Mouse (Mus musculus): ENCODE results near the gene Orai1.
"Not testable (repeated sequence)": the region's sequence is repeated elsewhere in the genome, so short reads cannot be mapped to it uniquely, and the experiment has no call there.

Gene Orai1

DNA sequence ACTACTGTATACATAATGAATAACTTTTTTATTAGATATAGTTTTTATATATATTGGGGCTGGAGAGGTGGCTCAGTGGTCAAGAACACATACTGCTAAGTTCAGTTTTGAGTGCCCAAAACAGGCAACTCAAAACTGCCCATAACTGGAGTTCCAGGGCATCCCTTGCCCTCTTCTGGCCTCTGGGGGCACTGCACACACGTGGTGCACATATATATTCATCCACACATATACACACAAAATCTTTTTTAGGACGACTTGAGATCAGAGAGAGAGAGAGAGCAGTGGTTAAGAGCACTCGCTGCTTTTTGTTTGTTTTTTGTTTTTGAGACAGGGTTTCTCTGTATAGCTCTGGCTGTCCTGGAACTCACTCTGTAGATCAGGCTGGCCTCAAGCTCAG lies 16.4 kb downstream of the Orai1 start:
- no peak for DNase-seq (ENCODE audit: low read depth, low spot score)

DNA sequence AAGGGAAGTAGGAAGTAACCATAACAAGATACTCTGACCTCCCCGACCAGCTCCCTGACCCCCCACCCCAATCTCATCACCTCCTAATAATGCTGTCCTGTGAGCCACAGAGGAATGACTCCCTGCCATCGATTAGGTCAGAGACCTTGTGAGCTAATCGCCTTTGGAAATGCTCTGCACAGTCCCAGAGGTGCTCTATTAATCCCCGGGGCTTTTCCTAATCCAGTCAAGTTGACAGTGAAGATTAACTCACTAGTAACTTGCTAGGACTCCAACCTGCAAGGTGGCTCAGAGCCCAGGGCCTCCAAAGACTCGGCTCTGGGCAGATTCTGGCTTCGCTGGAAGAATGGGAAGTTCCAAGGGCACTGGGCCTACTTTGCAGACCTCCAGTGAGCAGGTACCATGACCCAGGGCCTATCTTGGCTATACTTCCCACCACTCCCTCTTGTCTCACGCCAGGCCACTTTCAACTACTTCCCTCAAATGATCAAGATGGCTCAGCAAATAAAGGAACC lies 18.8 kb downstream of the Orai1 start:
- no peak for DNase-seq (ENCODE audit: low read depth, low spot score)

DNA sequence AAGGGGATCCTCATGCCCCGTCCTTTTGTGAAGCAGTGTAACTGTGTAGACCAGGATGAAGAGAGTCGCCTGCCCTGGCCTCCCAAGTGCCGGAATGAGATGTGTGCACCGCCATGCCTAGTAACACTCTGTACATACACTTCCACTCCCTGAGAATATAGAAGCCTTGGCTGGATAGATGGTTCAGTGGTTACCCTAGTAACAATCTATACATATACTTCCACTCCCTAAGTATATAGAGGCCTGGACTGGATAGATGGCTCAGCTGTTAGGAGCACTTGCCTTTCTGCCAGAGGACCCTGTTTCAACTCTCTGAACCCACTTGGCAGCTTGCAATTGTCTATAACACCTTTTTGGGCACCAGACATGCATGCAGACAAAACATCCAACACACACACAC lies 20.2 kb downstream of the Orai1 start:
- no peak for DNase-seq (ENCODE audit: low read depth, low spot score)

DNA sequence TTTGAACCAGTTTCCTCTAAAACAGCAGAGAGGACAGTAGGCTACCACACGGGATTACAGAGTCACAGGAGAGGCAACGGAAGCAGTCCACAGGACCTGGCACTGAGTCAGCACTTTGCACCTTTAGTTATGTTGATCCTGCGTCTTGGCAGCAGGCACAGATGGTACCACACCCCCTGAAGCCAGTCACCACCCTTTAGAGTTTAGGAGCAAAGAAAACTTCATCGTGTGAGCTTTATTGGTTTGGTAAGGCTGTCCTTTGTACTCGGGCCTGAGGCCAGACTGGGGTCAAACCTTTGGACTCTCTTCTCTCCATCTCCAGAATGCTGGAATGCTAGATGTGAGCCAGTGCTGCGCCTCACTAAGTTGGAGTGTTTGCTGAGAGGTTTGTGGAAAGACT lies 20.7 kb downstream of the Orai1 start:
- DNase-seq (ENCODE audit: low read depth, low spot score) = no peak

DNA sequence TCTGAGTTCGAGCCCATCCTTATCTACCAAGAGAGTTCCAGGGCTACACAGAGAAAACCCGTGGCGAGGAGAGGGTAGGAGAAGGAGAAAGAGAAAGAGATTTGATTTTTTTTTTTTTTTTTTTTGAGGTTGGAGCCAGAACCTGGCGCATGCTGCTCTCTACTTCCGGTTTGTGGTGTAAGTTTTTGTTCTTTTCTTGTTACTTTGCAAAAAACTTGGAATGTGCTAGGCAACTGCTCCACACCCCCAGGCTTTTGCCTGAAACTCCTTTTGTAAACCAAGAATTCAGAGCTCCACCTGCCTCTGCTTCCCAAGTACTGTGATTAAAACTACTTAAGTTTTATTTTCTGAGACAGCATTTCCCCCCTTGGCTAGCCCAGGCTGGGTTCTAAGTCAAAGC lies 23.2 kb downstream of the Orai1 start:
- DNase-seq (ENCODE audit: low read depth, low spot score) = no peak

DNA sequence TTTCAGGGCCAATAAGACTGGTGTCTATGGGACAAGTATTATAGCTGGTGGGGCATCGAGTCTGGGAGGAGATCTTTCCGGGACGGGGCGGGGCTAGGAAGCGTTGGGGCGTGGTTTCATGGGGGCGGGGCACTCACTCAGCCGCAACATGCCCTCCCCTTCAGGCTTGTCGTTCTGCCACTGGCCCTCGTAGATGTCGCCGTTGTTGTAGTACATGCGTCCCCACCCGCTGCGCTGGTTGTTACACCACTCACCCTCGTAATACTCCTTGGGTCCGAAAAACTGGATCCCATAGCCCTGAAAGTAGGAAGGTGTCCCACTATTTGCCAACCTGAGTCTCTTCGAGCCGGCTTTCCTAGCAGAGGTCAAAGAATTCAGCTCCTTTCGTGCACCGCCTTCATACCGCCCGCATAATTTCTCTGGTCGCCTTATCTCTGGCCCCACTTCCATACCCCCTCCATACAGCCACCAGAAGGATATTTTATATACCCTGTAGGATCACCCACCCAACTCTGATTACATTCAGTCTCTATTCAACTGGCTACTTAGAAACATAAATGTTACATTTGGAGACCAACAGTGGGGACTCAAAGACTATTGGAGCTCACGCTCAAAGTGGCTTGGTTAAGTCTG lies 24.4 kb downstream of the Orai1 start:
- peak; percentile 27 for DNase-seq (ENCODE audit: low read depth, low spot score)

DNA sequence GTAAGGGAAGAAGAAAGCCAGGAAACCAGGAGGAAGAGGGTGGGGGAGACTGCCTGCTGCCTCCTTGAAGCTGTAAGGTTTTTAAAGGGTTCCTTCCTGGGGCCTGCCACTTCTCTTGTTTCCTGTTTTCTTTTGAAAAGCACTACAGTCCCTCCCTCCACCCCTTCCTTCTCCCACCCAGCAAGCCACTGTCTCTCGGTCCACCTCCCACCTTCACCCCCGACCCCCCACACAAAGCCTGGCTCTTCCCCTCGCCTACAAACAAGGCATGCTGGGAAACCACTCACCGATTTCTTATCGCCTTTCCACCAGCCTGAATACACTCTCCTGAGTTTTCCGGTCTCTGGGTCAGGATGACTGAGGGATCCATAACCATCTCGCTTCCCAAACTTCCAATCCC lies 25.9 kb downstream of the Orai1 start:
- no peak for DNase-seq (ENCODE audit: low read depth, low spot score)

DNA sequence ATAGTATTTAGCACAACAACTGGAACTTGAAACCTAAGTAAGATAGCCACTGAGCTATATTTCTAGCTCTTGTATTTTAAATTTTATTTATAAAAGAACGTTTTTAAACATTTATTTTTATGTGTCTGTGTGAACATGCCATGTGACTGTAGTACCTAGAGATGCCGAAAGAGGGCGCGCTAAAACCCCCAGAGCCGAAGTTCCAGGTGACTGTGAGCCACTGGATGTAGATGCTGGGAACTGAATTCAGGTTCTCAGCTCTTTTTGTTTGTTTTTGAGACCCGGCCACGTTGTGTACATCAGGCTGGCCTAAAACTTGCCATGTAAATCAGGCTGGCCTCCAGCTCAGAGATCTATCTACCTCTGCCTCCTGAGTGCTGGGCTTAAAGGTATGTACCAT lies 29.0 kb downstream of the Orai1 start:
- DNase-seq (ENCODE audit: low read depth, low spot score) = no peak

DNA sequence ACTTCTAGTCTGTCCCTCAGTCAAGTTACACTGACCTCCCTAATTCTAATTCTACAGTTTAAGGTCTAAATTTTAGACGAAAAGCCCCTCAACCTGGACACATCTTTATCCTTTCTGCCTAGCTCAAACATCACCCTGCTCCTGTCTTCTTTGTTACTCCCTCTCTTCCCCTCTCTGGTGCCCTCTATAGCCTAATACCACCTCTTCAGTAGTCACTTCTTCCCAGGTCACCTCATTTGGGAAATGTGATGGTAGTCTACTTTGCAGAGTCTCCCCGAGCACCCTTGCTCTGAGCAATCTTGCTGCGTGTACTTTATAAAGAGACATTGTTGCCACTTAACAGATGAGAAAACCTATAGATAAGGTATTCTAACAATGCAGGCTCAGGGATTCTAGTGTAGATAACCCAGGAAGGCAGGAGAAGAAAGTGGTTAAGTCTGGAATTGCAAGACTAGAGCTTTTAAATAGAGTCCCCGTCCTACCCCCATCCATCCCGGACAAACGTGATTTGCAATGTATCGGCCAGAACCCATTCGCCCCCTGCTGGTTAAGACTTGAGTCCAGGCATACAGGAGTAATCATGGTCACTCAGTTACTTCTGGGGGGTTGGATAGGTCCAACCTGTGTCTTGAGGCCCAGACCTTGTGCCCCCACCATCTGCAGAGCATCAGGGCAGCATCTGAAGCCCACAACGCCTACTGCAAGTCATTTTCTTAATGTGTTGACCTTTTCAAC lies 30.9 kb downstream of the Orai1 start:
- DNase-seq (ENCODE audit: low read depth, low spot score) = peak; percentile 69

DNA sequence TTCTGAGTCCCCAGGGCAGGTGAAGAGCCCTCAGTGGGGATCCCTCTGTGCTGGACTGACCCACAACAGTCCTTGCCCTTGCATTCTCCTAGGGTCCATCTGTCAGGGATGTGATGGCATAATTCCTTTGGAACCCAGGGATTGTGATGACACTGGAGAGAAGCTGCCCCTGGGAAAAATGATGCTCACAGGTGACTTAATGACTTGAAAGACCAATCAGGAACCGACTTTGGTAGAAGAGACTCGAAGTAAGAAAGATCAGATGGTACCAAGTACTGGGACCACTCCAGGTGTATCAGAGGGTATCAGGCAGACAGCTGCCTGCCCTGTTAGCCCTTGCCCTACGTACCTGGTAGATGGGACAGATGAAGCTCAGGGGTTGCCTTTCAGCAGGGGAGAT lies 32.0 kb downstream of the Orai1 start, which contains the start of gene Morn3:
Gene Morn3, minus strand, starts transcription at position 101 of the 400 bp plus-strand sequence.
- no peak for DNase-seq (ENCODE audit: low read depth, low spot score)

DNA sequence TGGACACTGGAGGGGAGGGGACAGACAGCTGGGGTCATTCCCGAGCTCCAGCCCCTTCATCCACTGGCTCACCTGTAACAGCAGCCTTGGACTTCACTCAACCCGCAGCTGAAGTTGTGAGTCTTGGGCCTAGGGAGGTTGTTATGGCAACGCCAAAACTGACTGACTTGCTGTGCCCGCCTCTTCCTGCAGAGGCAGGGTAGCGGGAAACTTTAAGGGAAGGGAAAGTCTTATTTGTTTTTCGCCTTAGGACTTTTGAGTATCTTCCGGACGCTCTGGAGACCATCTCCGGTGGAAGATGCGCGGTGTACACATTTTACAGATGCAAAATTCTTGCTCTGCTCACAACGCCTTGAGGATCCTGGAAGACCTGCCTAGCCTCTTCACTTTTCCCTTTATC lies 34.4 kb downstream of the Orai1 start:
- peak; percentile 75 for DNase-seq (ENCODE audit: low read depth, low spot score)

DNA sequence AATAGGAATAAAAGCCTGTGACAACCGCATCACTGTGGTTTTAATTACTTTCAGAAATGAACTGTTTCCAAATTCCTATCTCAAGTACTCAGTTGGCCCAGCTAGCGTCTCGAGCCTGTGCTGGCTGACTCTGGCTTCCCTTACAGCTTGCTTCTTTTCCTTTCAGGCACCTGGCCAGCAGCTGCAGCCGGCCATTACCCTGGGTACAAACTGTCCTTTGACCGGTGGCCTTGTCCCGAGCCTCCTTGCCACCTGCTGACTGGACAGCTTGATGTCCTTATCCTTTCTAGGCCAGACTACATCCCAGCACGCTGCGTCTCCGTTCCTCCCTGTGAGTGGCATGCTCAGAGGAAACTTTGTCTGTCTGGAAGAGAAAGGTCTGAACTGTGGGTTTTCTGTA lies 36.0 kb downstream of the Orai1 start:
- no peak for DNase-seq (ENCODE audit: low read depth, low spot score)

DNA sequence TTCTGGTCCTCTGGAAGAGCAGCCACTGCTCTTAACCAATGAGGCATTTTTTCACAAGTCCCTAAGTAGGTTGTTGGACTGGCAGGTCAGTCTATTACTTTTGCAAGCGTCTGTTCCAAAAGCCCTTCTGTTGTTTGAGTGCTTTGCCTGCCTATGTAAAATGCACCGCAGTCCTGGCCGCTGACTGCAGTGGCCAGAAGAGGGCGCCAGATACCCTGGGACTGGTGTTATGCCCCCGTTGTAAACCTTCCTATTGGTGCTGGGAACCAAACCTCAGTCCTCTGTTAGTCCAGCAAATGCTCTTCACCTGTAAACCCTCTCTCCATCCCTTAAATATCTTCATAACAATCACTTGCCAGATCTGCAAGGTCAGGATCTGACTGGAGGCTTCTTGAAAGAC lies 36.9 kb downstream of the Orai1 start:
- no peak for DNase-seq (ENCODE audit: low read depth, low spot score)

DNA sequence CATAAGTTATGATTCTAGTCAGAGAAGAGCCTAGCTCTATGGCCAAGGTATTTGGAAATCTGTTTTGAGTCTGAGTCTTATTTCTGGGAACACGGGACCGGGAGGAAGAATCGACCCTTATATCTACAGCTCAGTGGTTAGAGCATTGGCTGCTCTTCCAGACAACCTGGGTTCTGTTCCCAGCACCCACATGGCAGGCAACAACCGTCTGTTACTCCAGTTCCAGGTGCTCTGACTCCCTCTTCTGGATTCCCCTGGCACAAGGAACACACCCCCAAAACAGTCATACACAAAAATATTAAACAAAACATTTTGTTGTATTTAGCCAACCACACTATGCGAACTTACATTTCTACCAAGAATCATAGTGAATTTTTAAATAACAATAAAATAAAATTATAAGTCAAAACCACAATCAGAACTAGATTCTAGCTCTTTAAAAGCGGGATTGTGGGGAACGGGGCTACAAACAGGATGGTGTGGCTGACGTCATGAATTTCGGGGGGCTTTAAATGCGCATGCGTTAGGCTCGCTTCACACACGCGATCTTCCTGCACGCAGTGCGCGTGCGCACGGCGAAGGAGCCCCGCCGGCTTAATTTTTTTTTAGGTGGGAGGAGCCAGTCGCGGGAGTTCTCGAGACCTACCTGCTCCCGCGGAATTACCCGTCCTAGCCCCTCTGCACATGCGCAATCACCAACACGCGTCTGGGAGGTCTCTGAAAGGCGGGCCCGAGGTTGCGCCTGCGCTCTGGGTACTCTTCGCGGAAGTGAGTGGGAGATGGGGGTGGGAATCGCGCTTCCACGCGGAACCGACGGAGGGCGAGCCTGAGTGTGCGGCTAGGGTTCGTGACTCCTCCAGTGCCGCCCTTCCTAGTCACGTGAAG lies 42.7 kb downstream of the Orai1 start:
- peak; percentile 100 for DNase-seq (ENCODE audit: low read depth, low spot score)

DNA sequence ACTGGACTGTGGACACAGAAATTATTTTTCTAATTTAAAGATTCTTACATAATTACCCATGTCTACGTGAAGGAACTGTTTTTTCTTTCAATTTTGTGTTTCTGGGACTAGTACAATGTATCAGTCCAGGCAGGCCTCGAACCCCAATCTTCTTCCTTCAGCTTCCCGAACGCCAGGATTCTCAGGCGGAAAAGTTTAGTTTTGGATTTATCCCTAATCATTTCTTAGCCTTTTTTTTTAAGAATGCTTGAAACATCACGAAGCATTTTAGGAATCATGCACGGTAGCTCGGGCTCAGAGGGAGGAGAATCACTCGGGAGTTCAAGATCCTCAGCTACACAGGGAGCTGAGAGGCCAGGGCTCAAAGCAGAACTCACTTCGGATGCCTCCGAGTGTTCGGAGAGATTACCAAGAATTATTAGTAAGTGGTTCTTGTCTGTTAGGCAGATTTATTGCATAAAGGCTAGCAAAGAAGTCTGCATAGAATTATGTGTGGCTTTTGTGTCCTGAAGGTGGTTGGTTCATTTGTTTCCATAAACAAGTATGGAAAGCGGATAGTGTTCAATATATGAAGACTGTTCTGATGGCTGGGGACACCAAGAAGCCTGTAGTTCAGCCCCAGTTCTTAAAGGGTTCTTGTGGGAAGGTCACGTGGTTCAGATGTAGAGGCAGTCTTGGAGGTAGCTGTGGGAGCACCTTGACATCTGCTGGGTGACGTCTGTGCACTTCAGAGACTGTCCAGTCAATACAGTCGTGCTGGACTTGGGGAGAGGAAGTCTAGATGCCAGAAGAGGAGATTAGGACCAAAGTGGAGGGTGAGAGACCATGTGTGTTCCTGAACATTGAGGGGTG lies 43.6 kb downstream of the Orai1 start:
- DNase-seq (ENCODE audit: low read depth, low spot score) = no peak

DNA sequence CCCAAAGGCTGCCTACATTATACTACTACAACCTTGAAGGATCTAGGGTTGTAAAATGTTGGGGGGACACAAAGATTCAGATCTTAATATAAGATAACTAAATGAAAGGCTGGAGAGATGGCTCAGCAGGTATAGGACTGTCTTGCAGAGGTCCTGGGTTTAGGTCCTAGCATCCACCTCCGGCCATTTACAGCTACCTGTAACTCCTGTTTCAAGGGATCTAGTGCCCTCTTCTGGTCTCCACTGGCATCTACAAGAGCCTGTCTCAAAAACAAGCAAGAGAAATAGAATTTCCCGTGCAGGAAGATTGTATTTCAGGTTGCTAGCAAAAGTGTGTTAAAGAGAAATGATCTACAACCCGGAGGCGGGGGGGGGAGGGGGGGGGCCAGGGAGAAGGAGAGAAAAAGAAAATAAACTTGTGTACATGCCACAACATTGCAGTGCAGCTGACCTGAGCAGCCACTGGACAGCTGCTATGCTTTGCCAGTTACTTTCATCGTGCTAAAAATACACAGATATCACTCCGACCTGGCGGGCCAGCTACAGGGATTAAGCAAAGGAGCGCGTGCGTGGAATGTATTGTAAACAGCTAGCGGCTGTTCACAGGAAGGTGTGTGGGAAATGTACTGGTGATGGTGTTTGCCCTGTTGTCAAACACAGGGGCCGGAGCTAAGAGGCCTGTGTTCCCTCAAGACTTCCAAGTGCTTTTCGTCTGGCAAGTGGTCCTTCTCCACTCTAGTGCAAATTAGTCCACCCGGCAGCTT lies 45.1 kb downstream of the Orai1 start:
- peak; percentile 58 for DNase-seq (ENCODE audit: low read depth, low spot score)

DNA sequence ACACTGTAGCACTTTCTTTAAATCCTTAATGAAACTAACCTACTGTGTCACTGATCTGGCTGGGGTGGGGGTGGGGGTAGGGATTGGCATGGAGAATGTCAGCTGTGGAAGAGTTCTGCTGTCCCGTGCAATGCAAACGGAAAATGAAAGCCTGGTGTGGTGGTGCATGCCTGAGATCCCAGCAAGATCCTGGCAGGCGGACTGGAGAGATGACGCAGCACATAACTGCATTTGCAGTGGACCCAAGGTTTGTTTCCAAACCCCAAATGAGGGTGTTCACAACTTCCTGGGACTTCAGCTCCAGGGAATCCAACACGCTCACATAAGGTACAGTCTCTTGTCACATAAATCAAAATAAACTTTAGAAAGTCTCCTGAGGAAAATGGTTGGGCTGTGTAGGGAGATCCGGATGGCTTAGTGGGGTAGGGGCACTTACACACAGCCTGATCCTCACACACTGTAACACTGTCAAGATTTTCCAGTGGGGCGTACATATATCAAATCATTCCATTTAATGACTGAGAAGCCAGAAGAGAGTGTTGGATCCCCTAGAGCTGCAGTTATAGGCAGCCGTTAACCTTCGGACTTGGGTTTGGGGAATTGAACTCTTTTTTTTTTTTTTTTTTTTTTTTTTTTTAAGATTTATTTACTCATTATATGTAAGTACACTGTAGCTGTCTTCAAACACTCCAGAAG lies 46.0 kb downstream of the Orai1 start:
- no peak for DNase-seq (ENCODE audit: low read depth, low spot score)

DNA sequence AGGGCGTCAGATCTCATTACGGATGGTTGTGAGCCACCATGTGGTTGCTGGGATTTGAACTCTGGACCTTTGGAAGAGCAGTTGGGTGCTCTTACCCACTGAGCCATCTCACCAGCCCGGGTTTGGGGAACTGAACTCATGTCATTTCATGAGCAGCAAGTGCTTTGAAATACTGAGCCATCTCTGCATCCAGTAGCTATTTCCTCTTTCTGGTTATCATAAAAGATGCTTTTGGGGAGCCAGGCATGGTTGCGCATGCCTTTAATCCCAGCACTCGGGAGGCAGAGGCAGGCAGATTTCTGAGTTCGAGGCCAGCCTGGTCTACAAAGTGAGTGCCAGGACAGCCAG lies 46.5 kb downstream of the Orai1 start:
- not testable (repeated sequence) for DNase-seq (ENCODE audit: low read depth, low spot score)

DNA sequence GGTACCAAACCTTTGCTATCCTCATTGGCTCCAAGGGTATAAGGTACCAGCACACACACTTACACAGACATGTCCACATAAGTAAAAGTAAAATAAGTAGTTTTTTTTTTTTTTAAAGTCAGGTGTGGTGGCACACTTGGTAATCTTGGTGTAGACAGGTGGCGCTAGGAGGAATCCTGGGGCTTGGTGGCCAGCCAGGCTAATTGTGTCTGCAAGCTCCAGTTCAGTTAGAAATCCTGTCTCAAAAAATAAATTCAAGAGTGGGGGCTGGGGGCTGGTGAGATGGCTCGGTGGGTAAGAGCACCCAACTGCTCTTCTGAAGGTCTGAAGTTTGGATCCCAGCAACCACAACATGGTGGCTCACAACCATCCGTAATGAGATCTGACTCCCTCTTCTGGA lies 48.3 kb downstream of the Orai1 start:
- DNase-seq (ENCODE audit: low read depth, low spot score) = no peak

DNA sequence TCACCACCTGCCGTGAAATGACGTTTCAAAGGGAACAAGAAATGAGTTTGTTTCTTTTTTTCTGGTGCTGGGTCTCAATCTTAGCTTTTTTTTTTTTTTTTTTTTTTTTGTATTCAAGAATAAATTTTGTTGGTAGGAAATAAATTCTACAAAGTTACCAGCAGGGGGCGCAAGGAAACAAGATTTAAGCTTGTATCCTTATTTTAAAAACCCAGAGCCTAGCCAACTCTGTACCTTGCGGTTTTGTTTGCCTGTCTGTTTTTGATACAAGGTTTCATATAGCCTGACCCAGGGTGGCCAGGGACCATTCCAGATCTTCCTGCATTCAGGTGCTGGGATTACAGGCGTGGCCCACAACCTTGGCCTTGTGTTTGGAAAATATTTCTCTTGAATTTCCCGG lies 49.3 kb downstream of the Orai1 start:
- peak; percentile 86 for DNase-seq (ENCODE audit: low read depth, low spot score)

Data from forelimb bud, embryonic 11.5 days (tissue).